Mouse (Mus musculus) thymus, postnatal 10 days (tissue): ENCODE measurements around the gene Lsamp.

Source experiments
- DNase-seq, 2 experiments: peaks; one replicate each; pipeline ENCODE4 v3.0.0; 2021; ENCODE audit warnings: low spot score in 2 of 2

The Lsamp gene

DNA sequence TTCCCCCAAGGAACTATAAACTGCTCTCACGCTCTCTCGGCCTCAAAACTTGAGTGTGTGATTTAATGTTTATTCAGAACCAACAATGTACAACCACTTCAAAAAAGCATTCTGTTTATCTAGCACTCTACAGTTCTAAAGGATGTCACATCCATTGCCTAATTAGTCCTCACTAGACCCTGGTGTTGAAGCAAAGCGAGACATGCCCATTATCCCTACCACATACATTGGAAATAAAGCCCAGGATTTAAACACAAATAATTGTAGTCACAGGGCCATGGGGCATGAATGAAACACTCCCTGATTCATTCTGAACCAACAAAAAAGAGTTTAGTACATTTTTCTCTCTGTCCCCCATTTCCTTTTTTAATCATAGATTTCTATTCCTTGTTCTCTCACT, 1567.0 kb downstream of the Lsamp start:
- DNase-seq, result no peak

DNA sequence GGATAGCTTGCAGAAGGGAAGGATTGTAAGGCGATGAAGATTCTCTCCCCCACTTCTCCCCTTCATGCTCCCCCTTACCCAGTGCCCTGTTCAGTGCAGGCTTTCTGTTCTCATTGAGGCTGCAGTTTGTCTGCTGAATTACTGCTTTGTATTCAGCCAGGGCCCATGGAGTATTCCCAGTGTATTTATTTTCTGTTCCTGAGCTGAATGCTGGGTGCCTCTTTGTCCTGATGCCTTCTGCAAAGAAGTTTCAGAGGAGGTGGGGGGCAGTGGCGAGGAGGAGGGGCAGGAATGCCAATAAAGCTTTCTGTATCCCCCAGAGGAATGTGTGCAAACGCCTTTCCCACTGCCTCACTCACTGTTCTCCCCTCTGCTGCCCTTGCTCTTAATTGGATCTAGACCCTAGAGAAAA, 1567.7 kb downstream of the Lsamp start:
- DNase-seq, result no peak

DNA sequence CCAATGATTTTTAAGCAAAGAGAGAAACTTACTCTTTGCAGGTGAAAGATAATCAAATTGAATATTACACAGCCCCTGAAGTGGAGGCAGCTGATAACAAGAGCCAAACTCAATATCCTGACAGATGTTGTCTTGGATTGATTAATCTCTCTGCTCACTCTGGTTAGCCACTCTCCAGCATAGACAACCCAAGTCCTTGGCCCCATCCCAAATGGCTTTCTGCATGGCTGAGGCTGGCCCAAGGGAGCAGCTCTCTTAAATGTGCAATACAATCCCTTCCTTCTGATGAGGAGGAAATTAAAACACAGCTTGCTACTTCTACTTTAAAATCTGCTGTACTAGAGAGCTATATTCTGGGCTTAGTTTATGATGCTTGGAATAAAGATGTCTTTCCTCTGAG, 1572.9 kb downstream of the Lsamp start:
- DNase-seq, result no peak

DNA sequence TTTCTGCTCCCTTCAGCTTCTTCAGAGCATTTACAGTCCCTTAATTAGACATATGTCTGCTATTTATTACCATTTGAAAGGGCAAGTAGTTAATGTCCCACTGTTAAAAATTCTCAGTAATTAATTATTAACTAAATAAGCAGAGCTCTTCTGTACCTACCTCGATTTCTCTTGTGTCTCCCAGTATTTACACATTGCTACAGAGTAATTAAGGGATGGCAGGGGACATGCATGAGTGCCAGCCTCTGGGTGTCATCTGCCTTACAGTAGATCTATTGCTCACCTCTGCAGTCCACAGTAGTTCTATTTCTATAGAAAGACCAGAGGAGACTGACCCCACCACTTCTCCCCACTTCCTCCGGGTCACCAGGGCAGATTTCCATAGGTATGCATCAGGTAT, 1581.1 kb downstream of the Lsamp start:
- no peak for DNase-seq

DNA sequence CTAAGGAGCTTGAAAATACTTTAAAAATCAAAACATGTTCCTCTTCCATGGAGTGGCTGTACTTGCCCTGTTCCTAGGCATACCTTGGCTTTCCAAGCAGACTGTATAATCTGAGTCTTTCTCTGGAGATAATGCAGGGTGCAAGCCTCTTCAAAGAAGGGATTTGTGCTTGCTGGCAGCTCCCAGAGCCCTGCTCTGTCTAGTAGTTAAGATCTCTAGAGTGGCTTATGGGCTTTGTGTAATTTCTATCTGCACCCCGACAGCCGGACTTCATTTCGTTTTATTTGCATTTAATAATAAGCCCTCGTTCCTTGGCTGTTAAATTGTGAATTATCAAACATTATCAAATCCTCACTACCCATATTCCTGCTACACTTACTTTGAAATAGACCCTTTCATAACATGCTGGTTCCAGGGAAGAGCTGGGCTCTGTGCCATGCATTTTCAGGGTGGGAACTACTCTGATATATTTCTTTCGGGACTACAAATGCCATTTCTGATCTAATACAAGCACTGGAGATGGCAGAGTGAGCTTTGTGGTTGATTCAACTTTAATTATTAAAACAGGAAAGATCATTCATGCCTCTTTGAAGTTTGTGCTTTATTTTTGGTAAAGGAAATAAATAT, 1604.6 kb downstream of the Lsamp start:
- no peak for DNase-seq

DNA sequence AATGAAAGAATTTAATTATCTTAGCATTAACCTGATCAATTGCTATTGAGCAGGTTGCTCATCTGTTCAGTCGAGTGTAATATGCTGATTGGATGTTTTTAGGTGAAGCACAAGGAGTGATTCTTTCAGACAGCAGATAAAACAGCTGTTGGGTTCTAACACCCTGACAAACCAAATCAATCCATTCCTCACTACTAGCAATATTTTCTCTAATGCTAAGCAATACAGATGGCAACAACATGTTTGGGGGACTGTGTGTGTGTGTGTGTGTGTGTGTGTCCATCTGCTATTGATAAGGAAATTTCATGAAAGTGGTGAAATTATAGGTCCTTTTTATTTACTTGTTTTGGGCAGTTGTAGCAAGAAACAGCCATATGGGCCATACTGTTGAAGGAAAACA, 1628.1 kb downstream of the Lsamp start:
- no peak for DNase-seq

DNA sequence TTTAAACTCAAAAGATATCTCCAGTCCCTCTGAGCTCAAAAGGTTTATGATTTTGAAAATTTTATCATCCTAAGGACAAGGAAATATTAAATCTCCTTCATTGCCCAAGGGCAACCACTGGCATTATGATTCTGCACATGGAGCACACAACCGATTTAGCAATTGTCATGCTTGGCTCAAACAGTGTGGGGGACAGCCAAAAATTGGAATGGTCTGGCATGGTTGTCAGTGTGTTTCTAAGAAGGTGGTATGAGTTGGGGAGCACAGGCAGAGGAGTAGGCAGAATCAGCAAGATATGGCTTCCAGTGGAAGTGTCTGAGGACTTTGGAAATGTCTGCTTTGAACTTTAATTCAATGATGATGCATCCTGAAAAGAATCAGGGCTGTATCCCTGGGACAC, 1639.7 kb downstream of the Lsamp start:
- no peak for DNase-seq

DNA sequence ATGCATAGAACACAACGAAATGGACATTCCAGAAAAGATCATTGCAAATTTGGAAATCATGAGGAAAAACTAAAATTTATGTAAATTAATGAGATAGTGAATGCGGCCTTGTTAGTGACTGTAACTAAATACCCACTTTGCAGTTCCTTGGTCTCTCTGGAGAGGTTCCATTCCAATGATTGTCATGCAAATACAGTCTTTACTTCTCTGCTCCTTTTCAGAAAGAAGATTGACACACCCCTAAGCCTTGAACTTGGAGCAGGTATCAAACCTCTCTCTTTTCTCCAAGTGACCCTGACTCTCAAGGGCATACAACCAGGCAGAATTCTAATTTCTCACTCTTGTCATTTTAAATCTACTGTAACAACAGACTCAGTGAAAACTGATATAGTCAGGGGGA, 1649.7 kb downstream of the Lsamp start:
- DNase-seq, result no peak

DNA sequence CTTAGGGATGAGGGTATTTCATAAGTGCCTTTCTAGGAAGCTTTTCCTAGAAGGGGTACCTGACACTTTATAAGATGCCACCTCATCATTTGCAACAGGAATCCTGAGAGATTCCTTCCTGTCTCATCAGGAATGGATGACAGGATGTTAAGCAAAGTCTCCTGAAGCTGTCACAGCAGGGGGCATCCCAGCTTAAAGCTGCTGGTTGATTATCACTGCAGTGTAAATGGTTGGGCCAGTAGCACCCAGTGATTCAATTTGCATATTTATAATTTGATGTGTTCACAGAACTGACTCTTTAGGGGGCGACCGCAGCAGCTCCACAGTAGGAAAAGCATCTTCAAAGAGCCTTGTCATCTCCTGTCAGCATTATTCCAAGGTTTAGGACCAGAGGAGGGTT, 1656.7 kb downstream of the Lsamp start:
- no peak for DNase-seq

DNA sequence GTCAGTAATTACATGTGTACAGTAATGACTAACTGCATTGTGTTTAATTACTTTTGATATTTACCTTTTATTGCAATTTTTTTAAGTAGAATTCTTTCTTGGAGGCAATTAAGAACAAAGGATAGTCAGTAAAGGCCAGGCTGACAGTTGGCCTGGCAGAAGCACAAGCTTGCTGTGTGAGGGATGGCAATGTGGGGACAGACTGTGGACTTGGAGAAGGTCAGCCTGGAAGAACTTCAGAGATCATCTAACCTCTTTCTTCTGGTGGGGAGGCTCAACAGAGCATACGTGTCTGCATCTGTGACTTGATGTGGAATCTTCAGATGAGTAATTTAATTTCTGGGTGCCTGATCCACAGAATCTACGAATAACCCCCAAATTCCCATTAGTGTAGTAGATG, 1669.1 kb downstream of the Lsamp start:
- DNase-seq, result no peak

DNA sequence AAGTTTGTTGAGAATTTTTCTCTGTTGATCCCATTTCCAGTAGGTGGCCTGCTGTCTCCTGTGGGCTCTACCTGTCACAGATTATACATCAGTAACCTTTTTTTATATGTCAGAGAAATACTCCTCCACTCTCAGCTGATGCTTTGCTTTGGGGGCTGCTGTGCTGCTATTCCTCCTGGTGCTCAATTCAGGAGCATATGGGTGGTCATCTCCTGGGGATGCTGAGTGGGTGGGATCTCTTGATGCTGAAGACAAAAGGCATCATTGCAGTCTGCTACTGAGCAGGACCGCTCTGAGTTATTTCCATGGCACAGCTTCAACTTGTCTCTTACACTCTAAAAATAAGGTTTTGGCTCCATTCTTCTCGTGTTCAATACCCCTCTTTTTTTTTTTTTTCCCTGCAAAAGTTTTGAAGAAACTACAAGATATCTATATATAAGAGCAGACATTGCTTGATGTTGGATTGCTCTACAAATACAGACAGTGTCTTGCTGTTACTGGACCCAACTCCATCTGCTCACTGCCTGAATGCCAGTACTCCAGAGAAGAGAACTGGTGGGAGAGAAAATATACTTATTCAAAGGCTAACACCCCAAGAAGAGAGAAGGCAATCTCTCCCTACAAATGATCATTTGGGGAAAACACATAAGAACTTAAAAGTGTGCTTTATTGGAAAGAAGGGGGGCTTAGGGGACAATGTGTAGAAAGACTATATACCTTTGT, 1690.3 kb downstream of the Lsamp start:
- DNase-seq, result no peak

DNA sequence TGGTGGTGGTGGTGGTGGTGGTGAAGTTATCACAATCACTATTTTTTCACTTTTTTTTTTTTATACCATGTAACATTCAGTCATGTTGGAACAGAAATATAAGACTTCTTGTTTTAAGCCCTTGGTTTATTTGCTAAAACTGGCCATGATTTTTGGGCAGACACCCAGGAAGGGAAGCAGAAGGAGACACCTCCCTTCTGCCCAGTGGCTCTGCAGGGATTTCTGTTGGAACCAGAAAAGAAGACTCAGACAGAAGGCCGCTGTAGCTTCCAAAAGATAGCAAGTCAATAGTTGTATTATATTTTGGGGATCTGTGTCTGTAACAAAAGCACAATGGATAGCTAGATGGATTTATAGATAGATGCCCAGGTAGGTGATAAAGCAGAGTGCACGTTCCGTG, 1691.6 kb downstream of the Lsamp start:
- no peak for DNase-seq

DNA sequence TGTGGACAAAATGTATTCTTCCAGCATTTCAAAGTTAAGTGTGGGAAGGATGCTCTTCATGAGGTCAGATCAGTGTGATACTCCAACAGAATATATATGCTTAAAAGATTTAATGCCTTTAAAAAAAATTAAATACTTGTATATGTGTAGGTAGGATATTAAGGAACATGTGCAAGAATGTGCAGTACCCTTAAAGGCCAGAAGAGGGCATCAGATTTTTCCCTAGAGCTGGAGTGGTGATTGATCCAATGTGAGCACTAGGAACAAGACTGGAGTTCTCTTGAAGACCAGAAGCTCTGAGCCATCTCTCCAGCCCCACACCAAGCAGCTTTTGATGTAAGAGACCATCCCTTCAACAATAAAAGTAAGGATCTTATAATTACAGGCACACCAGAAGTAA, 1708.3 kb downstream of the Lsamp start:
- DNase-seq, result no peak

DNA sequence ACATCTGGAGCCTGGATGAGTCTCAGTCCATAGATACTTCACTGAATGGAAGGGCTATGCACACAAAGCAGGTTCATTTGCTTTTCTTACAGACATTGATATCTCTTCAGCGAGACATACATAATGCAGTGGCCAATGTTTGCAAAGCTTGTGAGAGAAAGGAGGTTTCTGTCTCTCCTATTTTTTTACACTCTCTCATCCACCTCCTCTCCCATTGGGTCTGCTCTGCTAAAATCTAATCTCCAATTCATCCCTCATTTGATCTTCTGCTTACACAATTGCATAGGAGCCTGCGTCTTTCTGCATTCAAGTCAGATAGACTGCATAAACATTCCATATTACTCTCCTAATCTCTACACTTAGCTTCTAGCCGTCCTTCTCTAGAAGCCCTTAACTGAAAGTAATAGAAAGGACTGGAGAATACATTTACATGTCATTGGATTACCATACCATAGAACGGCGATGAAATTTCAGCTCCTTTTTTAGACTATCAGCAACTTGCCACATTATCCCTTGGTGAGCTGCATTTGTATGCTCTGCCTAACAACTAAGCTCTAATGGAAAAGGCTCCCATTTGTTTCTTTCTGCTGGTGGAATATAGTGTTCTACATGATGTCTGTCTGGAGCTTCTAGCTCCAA, 1717.7 kb downstream of the Lsamp start:
- DNase-seq, result no peak

DNA sequence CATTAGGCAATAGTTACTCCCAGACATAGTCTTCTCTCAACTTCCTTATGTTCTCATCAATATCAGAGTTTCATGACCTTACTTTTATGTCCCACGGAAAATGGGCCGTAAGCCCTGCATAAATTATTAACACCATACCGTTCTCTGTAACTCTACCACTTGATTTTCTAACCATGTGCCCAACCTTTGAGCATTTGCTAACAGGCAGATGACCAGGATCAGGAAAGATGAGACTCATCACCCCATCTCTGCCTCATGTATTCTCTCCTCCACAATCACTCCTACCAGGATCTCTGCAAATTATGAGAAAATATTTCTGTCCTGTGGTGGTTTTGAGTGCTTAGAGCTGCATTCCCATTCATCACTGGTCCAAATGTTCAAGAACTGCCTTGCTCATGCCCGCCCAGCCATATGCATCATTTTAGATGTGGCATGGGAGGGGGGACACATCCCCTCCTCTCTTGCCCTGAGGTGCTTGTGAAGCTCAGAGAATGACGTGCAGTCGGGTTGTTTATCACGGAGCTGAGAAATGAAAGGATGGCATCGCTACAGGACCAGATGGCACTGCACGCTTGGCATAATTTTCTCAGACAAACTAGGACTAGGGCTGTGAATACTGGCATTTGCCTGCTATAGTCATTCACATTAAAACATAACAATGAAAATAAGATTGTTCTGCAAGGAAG, 1744.9 kb downstream of the Lsamp start:
- DNase-seq, result no peak

DNA sequence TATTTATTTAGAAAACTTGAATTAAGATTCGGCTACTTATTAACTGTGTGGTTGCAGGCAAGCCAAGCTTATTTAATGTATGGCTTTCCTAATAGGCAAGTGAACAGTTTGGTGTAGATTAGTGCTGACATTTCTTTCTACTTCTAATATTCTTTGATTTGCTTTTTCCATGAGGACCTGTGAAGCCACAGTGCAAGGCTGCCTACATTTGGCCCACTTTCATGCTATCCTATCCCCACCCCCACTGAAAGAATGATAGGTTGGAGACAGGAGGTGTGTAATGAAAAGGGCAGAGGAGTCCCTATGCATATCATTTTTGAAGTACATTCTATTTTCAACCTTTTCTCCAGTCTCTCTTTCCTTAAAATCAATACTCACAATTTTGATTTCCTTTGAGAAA, 1745.8 kb downstream of the Lsamp start:
- DNase-seq, result no peak

DNA sequence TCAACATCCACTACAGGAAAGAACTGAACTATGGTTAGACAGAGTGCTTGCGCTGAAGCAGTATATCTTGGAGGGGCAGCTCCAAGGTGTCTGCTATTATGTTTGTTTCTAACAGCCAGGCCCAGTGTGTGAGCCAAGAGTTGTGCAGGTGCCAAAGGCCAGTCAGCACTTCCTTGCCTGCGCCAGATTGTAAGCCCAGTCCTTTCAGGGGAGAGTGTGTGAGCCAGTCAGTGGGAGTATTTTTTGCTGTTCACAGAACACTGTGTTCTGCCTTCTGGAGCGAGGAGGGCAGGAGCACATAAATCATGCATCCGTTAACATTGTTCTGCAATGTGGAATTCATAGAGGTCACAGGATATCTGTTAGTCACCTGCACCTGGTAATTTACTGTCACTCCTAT, 1760.9 kb downstream of the Lsamp start:
- no peak for DNase-seq

DNA sequence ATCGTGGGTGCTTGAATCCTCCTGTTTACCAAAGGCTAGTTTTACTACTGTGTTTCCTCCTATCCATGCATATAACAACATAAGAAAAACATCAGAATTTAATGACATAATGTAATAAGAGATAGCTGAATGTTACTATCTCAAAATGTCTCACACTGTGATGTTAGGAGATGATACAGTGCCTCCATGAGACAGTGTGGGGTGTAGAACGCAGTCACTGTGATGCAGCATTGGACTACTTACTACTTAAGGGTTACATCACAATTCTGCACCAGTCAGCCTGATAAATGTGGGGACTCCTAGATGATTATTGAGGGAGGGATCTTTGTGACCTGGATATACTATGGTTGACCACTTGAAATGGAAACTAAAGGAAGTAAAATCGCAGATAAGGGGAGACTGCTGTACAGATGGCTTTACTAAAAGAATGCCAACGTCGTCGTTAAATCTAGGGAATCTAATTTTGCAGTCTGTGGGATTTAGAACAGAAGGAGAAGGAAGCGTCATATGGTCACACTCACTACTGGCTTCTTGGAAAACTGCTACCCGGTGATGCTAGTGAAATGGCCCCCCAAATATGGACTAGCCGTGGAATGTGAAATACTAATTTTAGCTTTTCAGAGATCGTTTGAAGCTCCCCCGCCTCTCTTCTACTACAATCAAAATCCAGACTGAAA, 1762.2 kb downstream of the Lsamp start:
- no peak for DNase-seq

DNA sequence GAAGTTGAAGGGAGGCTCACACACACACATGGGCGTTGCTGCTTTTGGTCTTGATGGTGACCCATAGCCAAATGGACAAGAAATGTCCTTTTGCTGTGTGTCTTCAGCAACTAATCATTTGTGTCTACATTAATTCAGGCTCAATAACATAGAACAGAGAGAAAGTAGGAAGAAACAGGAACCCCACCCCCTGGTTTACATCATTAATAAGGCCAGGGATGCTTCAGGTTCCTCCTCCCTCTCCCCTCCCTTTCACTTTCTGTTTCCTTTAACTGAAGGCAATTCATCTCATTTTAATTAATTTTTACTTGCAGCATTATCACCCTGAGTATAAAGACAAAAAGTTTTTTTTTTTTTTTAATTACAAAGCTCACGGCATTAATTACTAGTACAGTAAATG, 1763.7 kb downstream of the Lsamp start:
- DNase-seq, result no peak

DNA sequence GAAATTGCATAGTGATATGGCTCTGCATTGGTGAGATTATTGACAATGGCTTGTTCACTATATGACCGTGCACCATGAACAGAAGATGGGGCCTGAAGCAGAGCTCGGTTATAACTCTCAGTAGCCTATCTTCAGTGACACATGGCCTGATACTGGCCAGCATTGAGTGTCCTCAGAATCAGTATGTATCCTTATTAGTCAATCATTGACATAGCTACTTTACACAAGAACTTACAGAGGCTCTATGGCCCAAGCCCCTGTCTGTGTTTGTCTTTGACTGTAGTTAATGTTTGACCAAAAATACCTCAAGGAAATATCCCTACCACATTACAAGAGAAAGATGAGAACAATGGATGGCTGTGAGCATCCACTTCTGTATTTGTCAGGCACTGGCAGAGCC, 1764.6 kb downstream of the Lsamp start:
- no peak for DNase-seq

DNA sequence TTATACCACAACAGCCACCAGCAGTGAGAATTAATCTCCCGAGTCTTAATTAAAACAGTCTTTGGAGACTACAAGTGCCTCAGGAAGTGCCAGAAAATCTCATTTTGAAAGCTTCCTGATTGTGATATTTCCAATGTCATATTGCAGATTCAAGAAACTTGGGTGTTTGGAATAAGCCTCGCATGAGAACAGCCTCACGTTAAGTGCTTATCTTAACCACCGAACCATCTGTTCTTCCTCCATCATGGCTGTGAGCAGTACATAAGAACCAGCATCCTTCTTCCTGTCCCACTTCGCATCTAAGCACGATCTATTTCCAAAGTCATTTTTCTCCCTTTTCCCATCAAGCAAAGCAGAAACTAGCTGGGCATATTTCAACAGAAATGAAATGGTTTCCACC, 1780.1 kb downstream of the Lsamp start:
- no peak for DNase-seq

DNA sequence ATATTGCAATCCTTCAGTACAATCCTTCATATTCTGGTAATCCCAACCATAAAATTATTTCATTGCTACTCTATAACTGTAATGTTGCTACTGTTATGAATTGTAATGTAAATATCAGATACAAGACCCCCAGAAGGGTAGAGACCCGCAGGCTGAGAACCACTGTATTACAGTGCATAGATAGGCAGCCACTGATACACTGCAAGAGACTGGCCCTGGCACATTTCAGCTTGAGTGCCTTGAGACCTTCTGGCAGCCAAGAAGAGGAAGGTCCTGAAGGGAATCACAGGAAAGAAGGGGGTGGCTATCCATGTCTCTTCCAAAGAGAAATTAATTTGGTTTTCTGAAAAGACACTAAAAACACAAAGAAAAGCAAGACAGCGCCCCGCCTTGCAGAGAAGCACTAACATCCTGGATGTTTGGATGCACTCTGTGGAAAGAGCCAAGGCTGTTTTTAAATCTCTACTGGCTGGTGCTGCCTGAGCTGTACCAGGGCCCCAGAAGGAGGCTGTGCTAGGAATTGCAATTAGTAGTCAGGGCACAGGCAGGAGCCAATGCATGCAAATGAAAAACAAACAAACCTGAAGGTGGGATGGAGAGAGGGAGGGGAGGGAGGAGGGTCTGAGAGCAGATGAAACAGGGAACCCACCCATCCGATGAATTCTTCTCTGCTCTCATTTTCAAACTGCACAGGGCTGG, 1787.4 kb downstream of the Lsamp start:
- no peak for DNase-seq
